Mouse (Mus musculus) cortical plate, adult 2 months (tissue): Measurements from ENCODE around the gene Gfy. TPM values are rescaled to one million over a fixed set of nuclear protein-coding genes. Genes with fewer than 3 reads are reported as not detected.

ENCODE experiments used
- H3K27ac ChIP-seq: fragments of 200-500 bp; 2 replicates; pipeline ENCODE4 v1.5.1; 2012; ENCODE audit warnings: low read length, control low read depth, inconsistent platforms; ENCODE audit not compliant: insufficient read depth
- H3K4me1 ChIP-seq: fragments of 200-500 bp; 2 replicates; pipeline ENCODE4 v1.6.1; 2011; ENCODE audit warnings: low read length; ENCODE audit not compliant: control insufficient read depth, insufficient read depth
- H3K4me3 ChIP-seq: fragments of 200-500 bp; 2 replicates; pipeline ENCODE4 v1.5.1; 2011; ENCODE audit warnings: mild to moderate bottlenecking, low read length, control low read depth; ENCODE audit not compliant: insufficient read depth
- CTCF ChIP-seq: fragments of 200-500 bp; IDR thresholded peaks from 2 replicates; pipeline ENCODE4 v1.5.1; 2011; ENCODE audit warnings: mild to moderate bottlenecking, control low read depth, low read length; ENCODE audit not compliant: insufficient read depth; ENCODE audit errors: extremely low read depth
- POLR2A ChIP-seq: fragments of 200-500 bp; IDR thresholded peaks from 2 replicates; pipeline ENCODE4 v1.6.1; 2011; ENCODE audit warnings: mild to moderate bottlenecking, low read length, control low read depth; ENCODE audit not compliant: insufficient read depth; ENCODE audit errors: extremely low read depth
- polyA plus RNA-seq: library from polyadenylated mRNA; depleted of rRNA; stranded (reverse); fragments of >200 nt; gene quantifications from 2 replicates; pipeline ENCODE4 v1.2.3, GENCODE M21; 2012; rRNA removed

The Gfy gene
- polyA plus RNA-seq, 1 experiment: 0.38 TPM

DNA sequence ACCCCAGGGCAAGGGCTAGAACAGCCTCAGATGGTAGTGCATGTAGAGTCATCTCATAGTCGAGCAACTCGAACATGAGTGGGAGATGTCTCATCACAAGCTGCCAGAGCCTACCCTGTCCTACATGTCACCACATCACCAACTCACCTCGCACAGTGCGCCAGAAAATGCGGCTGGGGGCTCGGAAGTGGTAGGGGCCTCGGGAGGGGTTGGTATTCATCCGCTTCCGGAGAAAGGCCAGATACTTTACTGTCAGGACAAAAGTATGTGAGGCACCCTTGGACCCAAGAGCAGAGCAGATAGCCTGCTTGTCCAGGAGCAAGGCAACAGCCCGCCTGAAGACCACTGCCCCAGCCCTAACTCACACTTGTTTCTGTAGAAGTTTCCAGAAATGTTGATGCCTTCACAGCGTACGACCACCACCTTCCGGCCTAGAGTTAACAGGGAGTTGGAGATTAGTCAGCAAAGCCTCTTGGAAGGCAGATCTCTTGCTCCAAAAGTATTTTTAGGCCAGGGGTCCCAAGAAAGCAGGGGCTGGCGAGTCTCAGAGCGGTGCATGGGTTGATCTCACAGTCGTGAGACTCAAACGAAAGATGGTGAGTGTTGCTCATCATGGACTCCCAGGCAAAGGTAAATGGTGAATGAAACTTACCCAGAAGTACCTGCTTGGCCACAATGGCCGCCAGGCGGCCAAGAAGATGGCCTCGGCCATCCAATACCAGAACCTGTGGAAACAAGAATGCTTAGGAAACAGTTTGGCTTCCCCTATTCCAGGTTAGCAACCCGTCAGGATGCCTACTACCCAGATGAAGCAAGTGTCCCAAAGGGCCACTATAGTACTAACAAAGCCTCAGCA, 52.3 kb downstream of the Gfy start:
- Histone ChIP-seq H3K4me1 (0 out of 2 replicates have a peak, but pooled peaks cover 2% of the 10 kb centered on the region), H3K4me3 (peak overlapping the region; percentile 78; the same call in 1 of the 2 replicates), H3K27ac (no peak overlapping the region)
- TF ChIP-seq POLR2A: no peak
- no peak for TF ChIP-seq CTCF

Other genes starting within 250 kb of the Gfy start
- gene Tsks, start 236.4 kb downstream of the Gfy start, polyA plus RNA-seq: 1.5 and 2.0 TPM in 2 replicates
- 154 and 164 TPM in 2 replicates for gene Cpt1c, start 204.7 kb downstream of the Gfy start, polyA plus RNA-seq
- 162 and 169 TPM in 2 replicates for gene Prmt1, start 193.0 kb downstream of the Gfy start, polyA plus RNA-seq
- gene Irf3, start 181.9 kb downstream of the Gfy start, polyA plus RNA-seq: 82.4 and 87.4 TPM in 2 replicates
- gene Bcl2l12, start 180.9 kb downstream of the Gfy start, polyA plus RNA-seq: 6.0 and 6.2 TPM in 2 replicates
- gene Scaf1, start 163.2 kb downstream of the Gfy start, polyA plus RNA-seq: 126 and 128 TPM in 2 replicates
- 34.2 and 38.3 TPM in 2 replicates for gene Rras, start 161.6 kb downstream of the Gfy start, polyA plus RNA-seq
- gene Prr12, start 126.7 kb downstream of the Gfy start, polyA plus RNA-seq: 14.6 and 15.5 TPM in 2 replicates
- gene Nosip, start 117.1 kb downstream of the Gfy start, polyA plus RNA-seq: 89.5 and 92.3 TPM in 2 replicates
- 21.4 and 23.2 TPM in 2 replicates for gene Prrg2, start 116.9 kb downstream of the Gfy start, polyA plus RNA-seq
- 12.8 and 13.1 TPM in 2 replicates for gene Rcn3, start 87.3 kb downstream of the Gfy start, polyA plus RNA-seq
- 30.7 and 37.0 TPM in 2 replicates for gene Fcgrt, start 75.7 kb downstream of the Gfy start, polyA plus RNA-seq
- gene Rps11, start 55.1 kb downstream of the Gfy start, polyA plus RNA-seq: 361 and 402 TPM in 2 replicates
- gene Rpl13a, start 50.8 kb downstream of the Gfy start, polyA plus RNA-seq: 1,470 and 1,570 TPM in 2 replicates
- 0.08 and 0.32 TPM in 2 replicates for gene Gm45713, start 43.3 kb downstream of the Gfy start, polyA plus RNA-seq
- gene Flt3l, start 43.1 kb downstream of the Gfy start, polyA plus RNA-seq: 18.4 and 20.8 TPM in 2 replicates
- 59.4 and 60.2 TPM in 2 replicates for gene Pih1d1, start 25.3 kb downstream of the Gfy start, polyA plus RNA-seq
- 8.1 and 10.3 TPM in 2 replicates for gene Aldh16a1, start 25.0 kb downstream of the Gfy start, polyA plus RNA-seq
- gene Slc17a7, start 15.6 kb downstream of the Gfy start, polyA plus RNA-seq: 1,033 and 1,121 TPM in 2 replicates
- gene Pth2, start 1.4 kb upstream of the Gfy start, polyA plus RNA-seq: not detected in 2 replicates
- 4.7 and 5.0 TPM in 2 replicates for gene Ccdc155, start 25.3 kb upstream of the Gfy start, polyA plus RNA-seq
- gene Dkkl1, start 32.6 kb upstream of the Gfy start, polyA plus RNA-seq: 41.4 and 47.2 TPM in 2 replicates
- 5.0 and 6.4 TPM in 2 replicates for gene Tead2, start 36.2 kb upstream of the Gfy start, polyA plus RNA-seq
- gene Cd37, start 59.5 kb upstream of the Gfy start, polyA plus RNA-seq: 10.6 and 11.9 TPM in 2 replicates
- 2.1 TPM in 2 replicates for gene Slc6a16, start 61.5 kb upstream of the Gfy start, polyA plus RNA-seq
- gene Slc6a21, start 97.9 kb upstream of the Gfy start, polyA plus RNA-seq: 0.08 and 0.30 TPM in 2 replicates
- 29.1 and 35.1 TPM in 2 replicates for gene Trpm4, start 154.2 kb upstream of the Gfy start, polyA plus RNA-seq
- 0.35 and 0.55 TPM in 2 replicates for gene Hrc, start 155.7 kb upstream of the Gfy start, polyA plus RNA-seq
- gene Ppfia3, start 187.4 kb upstream of the Gfy start, polyA plus RNA-seq: 164 and 167 TPM in 2 replicates
- 336 TPM in 2 replicates for gene Lin7b, start 191.0 kb upstream of the Gfy start, polyA plus RNA-seq
- 720 and 793 TPM in 2 replicates for gene Snrnp70, start 216.2 kb upstream of the Gfy start, polyA plus RNA-seq
- not detected in 2 replicates for gene Kcna7, start 226.1 kb upstream of the Gfy start, polyA plus RNA-seq
- gene Ntf5, start 234.1 kb upstream of the Gfy start, polyA plus RNA-seq: 0.04 and 0.08 TPM in 2 replicates
- 0.17 TPM in 1 of 2 replicates, not detected in the other for gene Lhb, start 241.3 kb upstream of the Gfy start, polyA plus RNA-seq